Mouse (Mus musculus): ENCODE measurements around the gene Stoml3.

- no peak for TF ChIP-seq POLR2A (IDR thresholded peaks at IDR 0.05; ENCODE audit: extremely low read depth, insufficient read depth, low read length)
- TF ChIP-seq CTCF (IDR thresholded peaks at IDR 0.05; ENCODE audit: low read depth, low read length): no peak
Measured at GRCm38 (mm10) chr3:53477468-53477867, 11.0 kb upstream of the Stoml3 start.
